In genomic region chr3:78674529-78675187, GRCm38 (mm10) we compare ENCODE assay signal across 25 mouse cellular contexts.
"Had no signal": no experiment of that assay in that cellular context is flagged by ENCODE, and none has a peak within 500 bp of the region (broad histone marks: within the 10 kb centered on the region; RNA-seq: fewer than 3 reads in every experiment).

No protein-coding gene starts in this region.

- H3K4me1 ChIP-seq: heart, embryonic 13.5 days; heart, embryonic 15.5 days; hindbrain, embryonic 13.5 days; hindbrain, embryonic 15.5 days; kidney, embryonic 15.5 days; limb, embryonic 13.5 days; limb, embryonic 15.5 days; liver, embryonic 13.5 days had no signal

- H3K9ac ChIP-seq: heart, embryonic 13.5 days; heart, embryonic 15.5 days; hindbrain, embryonic 13.5 days; hindbrain, embryonic 15.5 days; kidney, embryonic 15.5 days; limb, embryonic 13.5 days; limb, embryonic 15.5 days; liver, embryonic 13.5 days had no signal

- H3K27ac ChIP-seq: gastrocnemius, adult 2 months; heart, adult 2 months; heart, embryonic 13.5 days; heart, embryonic 15.5 days; hindbrain, embryonic 13.5 days; hindbrain, embryonic 15.5 days; hindbrain, postnatal 0 days; kidney, embryonic 15.5 days; kidney, postnatal 0 days; limb, embryonic 13.5 days; limb, embryonic 15.5 days; liver, embryonic 13.5 days had no signal

- ATAC-seq: hindbrain, postnatal 0 days had no signal

- H3K4me3 ChIP-seq: gastrocnemius, adult 2 months; heart, adult 2 months; heart, embryonic 13.5 days; heart, embryonic 15.5 days; hindbrain, embryonic 13.5 days; hindbrain, embryonic 15.5 days; kidney, embryonic 15.5 days; limb, embryonic 13.5 days; limb, embryonic 15.5 days; liver, embryonic 13.5 days had no signal

- H3K36me3 ChIP-seq: heart, embryonic 13.5 days; heart, embryonic 15.5 days; hindbrain, embryonic 13.5 days; hindbrain, embryonic 15.5 days; kidney, embryonic 15.5 days; limb, embryonic 13.5 days; limb, embryonic 15.5 days; liver, embryonic 13.5 days had no signal

- H3K9me3 ChIP-seq: heart, embryonic 13.5 days; heart, embryonic 15.5 days; hindbrain, embryonic 13.5 days; hindbrain, embryonic 15.5 days; kidney, embryonic 15.5 days; limb, embryonic 13.5 days; limb, embryonic 15.5 days; liver, embryonic 13.5 days had no signal

- DNase-seq: gastrocnemius, adult 2 months; gastrocnemius, postnatal 10 days; gastrocnemius, postnatal 25 days; heart, adult 2 months; heart, postnatal 14 days; heart, postnatal 36 days; kidney, adult 11 months; kidney, adult 2 months; kidney, adult 9 months; kidney, postnatal 36 days; layer of hippocampus, adult 9-11 months; layer of hippocampus, postnatal 36 days; left cerebral cortex, postnatal 4 days; liver, embryonic 13.5 days had no signal

- H3K4me2 ChIP-seq: heart, embryonic 11.5 days; heart, embryonic 13.5 days; heart, embryonic 15.5 days; hindbrain, embryonic 13.5 days; hindbrain, embryonic 15.5 days; kidney, embryonic 15.5 days; limb, embryonic 13.5 days; limb, embryonic 15.5 days; liver, embryonic 11.5 days; liver, embryonic 13.5 days had no signal

- H3K27me3 ChIP-seq: heart, embryonic 13.5 days; heart, embryonic 15.5 days; hindbrain, embryonic 13.5 days; hindbrain, embryonic 15.5 days; kidney, embryonic 15.5 days; limb, embryonic 13.5 days; limb, embryonic 15.5 days; liver, embryonic 13.5 days had no signal
